Mouse (Mus musculus): ENCODE results near the gene Gm44596. TPM values are rescaled to one million over a fixed set of nuclear protein-coding genes. Genes with fewer than 3 reads are reported as not detected.
A peak's percentile ranks its signal among the peaks of the same experiment; 100 is the strongest.

The Gm44596 gene
- polyA plus RNA-seq, 1 experiment from 2014 or later, result not detected

- 15% methylated on average over 14 of the region's 14 CpGs for WGBS
- H3K27ac ChIP-seq (ENCODE audit: poor library complexity, severe bottlenecking), result no peak overlapping the region
- H3K4me3 ChIP-seq, result peak overlapping the region; percentile 25
- peak; percentile 66; the same call in 1 of the 2 replicates for ATAC-seq (ENCODE audit: insufficient number of reproducible peaks, low FRiP score)
- H3K27me3 ChIP-seq (replicated peaks), result no peaks in the 10 kb centered on the region
- H3K4me1 ChIP-seq (replicated peaks), result no peaks in the 10 kb centered on the region
- H3K36me3 ChIP-seq, result no peaks in the 10 kb centered on the region
- H3K9me3 ChIP-seq (replicated peaks), result no peaks in the 10 kb centered on the region
- H3K4me2 ChIP-seq, result peak overlapping the region; percentile 62
- H3K9ac ChIP-seq, result no peak overlapping the region
Measured at GRCm38 (mm10) chr6:128445761-128446535, 70.6 kb downstream of the Gm44596 start.

GRCm38 (mm10) chr6:128447063-128447462 is 71.8 kb downstream of the Gm44596 start:
- H3K9ac ChIP-seq, result no peak overlapping the region
- no peaks in the 10 kb centered on the region for H3K36me3 ChIP-seq
- H3K4me1 ChIP-seq (replicated peaks), result no peaks in the 10 kb centered on the region
- no peaks in the 10 kb centered on the region for H3K27me3 ChIP-seq (replicated peaks)
- no peak overlapping the region for H3K4me3 ChIP-seq
- H3K27ac ChIP-seq (ENCODE audit: poor library complexity, severe bottlenecking), result no peak overlapping the region
- ATAC-seq (ENCODE audit: insufficient number of reproducible peaks, low FRiP score), result no peak
- WGBS, result 90% methylated on average over 5 of the region's 5 CpGs
- H3K4me2 ChIP-seq, result no peak overlapping the region
- no peaks in the 10 kb centered on the region for H3K9me3 ChIP-seq (replicated peaks)

GRCm38 (mm10) chr6:128455835-128456605 is 80.7 kb downstream of the Gm44596 start:
- ATAC-seq (ENCODE audit: insufficient number of reproducible peaks, low FRiP score), result no peak
- H3K27me3 ChIP-seq (replicated peaks), result no peaks in the 10 kb centered on the region
- H3K36me3 ChIP-seq, result no peaks in the 10 kb centered on the region
- H3K9ac ChIP-seq, result no peak overlapping the region
- 68% methylated on average over 12 of the region's 12 CpGs for WGBS
- H3K4me1 ChIP-seq (replicated peaks), result no peaks in the 10 kb centered on the region
- no peak overlapping the region for H3K4me2 ChIP-seq
- H3K27ac ChIP-seq (ENCODE audit: poor library complexity, severe bottlenecking), result no peak overlapping the region
- no peaks in the 10 kb centered on the region for H3K9me3 ChIP-seq (replicated peaks)
- H3K4me3 ChIP-seq, result no peak overlapping the region

Other genes with a start within 250 kb of the Gm44596 start
- gene Tspan9, start 231.9 kb upstream of the Gm44596 start, polyA plus RNA-seq (2016; fragmentation: Nextera tagmentation; extraction: Ambion mirVana), result 172 and 183 TPM in 2 replicates
- 3.3 and 4.0 TPM in 2 replicates for gene Tead4, start 74.7 kb upstream of the Gm44596 start, polyA plus RNA-seq (2016; fragmentation: Nextera tagmentation; extraction: Ambion mirVana)
- 8.2 and 10.6 TPM in 2 replicates for gene Tulp3, start 19.7 kb upstream of the Gm44596 start, polyA plus RNA-seq (2016; fragmentation: Nextera tagmentation; extraction: Ambion mirVana)
- 81.3 and 83.0 TPM in 2 replicates for gene Rhno1, start 12.6 kb upstream of the Gm44596 start, polyA plus RNA-seq (2016; fragmentation: Nextera tagmentation; extraction: Ambion mirVana)
- gene Foxm1, start 12.5 kb upstream of the Gm44596 start, polyA plus RNA-seq (2016; fragmentation: Nextera tagmentation; extraction: Ambion mirVana), result 33.4 and 38.7 TPM in 2 replicates
- 0.19 and 0.21 TPM in 2 replicates for gene Tex52, start within 50 bp of the Gm44596 start, polyA plus RNA-seq (2016; fragmentation: Nextera tagmentation; extraction: Ambion mirVana)
- gene Nrip2, start 23.8 kb downstream of the Gm44596 start, polyA plus RNA-seq (2016; fragmentation: Nextera tagmentation; extraction: Ambion mirVana), result 1.6 and 2.5 TPM in 2 replicates
- gene Itfg2, start 49.4 kb downstream of the Gm44596 start, polyA plus RNA-seq (2016; fragmentation: Nextera tagmentation; extraction: Ambion mirVana), result 28.4 and 29.1 TPM in 2 replicates
- 295 and 296 TPM in 2 replicates for gene Fkbp4, start 63.2 kb downstream of the Gm44596 start, polyA plus RNA-seq (2016; fragmentation: Nextera tagmentation; extraction: Ambion mirVana)
- gene Pzp, start 151.2 kb downstream of the Gm44596 start, polyA plus RNA-seq (2016; fragmentation: Nextera tagmentation; extraction: Ambion mirVana), result 0.21 and 0.34 TPM in 2 replicates
- 0.08 and 0.15 TPM in 2 replicates for gene A2ml1, start 206.1 kb downstream of the Gm44596 start, polyA plus RNA-seq (2016; fragmentation: Nextera tagmentation; extraction: Ambion mirVana)
- not detected in 2 replicates for gene Klrb1a, start 248.0 kb downstream of the Gm44596 start, polyA plus RNA-seq (2016; fragmentation: Nextera tagmentation; extraction: Ambion mirVana)

Data from heart, embryonic 12.5 days (tissue).